Mouse (Mus musculus) Muller cell, postnatal 12 days (primary cell): ENCODE measurements at regions not wholly inside any gene's neighbourhood (a gene's known extent, or its start where the extent isn't known, plus 50 kb on each side); places are given as distances from the start of the nearest gene placed in this dataset.
"Not testable (repeated sequence)": the region's sequence is repeated elsewhere in the genome, so short reads cannot be mapped to it uniquely, and the experiment has no call there.

Source experiments
- DNase-seq: peaks from one replicate; pipeline ENCODE4 v3.0.0-alpha.2; 2015; ENCODE audit errors: inconsistent ontology term

DNA sequence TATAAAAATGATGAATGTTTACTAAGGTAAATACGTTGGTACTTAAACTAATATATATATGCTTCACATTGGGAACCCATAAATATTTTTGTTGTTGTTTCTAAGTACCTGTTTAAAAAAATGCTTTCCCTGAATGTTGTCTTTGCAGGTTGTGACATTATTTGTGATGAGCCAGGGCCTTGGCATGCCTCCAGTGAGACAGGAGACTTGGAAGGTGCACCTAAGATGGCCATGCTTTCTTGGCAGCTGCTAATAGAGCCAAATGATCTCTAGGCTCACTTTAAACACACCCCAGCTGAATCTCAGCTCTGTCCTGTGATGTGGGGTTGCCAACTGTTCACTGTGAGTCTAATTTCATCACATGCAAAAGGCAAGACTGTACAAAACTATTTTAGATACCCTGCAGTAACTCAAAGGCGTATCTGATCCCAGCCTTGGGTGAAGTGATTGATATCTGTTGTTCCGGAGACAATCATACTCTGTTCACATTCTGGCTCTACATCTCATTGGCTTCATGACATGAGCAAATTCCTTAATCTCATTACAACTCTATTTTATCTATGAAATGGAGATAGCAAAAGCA, 197.8 kb upstream of the P2ry1 start:
- no peak for DNase-seq

DNA sequence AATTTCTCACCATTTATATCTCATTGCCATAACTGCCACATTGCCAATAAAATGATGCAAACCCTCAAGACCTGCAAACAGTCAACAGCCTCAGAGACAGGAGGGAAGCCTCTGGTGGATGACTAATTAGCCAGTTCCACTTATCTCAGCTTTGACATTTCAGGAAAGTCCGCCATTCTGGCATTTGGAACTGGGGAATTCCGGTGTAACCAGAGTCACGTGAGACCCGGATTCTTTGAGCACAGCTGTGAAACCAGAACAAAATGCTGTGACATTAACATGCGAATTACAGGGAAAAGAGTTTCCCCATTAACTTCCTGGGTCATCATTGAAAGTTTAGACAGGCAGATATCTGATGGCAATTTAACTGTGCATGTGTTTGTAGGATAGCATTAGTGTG, 190.7 kb upstream of the P2ry1 start:
- DNase-seq: peak; percentile 42

- no peak for DNase-seq
Observed at GRCm38 (mm10) chr3:60813485-60813884, 189.1 kb upstream of the P2ry1 start.

GRCm38 (mm10) chr3:60819684-60820281, 182.8 kb upstream of the P2ry1 start:
- no peak for DNase-seq

DNA sequence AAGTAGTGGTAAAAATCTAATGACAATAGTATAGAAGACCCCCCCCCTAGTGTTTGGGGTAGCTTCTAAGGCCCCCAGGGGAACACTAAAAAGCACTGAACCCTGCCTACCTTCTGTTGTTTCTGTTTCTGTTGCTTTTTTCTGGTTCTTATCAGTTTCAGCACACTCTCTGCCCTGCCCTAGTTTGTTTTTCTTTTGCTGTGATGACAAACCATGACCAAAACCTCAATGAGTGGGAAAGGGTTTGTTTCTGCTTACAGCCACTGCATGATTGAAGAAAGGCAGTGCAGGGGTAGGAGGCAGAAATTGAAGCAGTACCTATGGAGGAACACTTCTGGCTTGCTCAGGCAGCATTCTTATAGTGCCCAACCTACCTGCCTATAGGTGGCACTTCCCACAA, 181.1 kb upstream of the P2ry1 start:
- no peak for DNase-seq

DNA sequence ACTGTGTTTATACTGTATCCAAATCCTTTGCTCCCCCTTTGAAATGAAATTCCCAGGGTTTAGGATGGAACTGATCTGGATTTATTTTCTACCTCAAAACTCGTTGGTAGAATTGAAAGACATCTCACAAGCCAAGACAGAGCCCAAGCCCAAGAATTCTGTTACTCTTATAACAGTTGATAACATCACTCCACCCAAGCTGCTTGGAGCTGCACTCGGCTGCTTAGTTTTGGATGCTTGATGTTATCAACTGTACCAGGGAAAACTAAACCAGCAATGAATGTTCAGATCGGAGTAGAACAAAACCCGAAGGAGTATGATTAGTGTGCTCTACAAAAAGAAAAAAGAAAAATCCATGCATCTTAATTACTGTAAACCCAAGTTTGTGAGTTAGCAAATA, 175.8 kb upstream of the P2ry1 start:
- DNase-seq: no peak

GRCm38 (mm10) chr3:60832385-60832784, 170.2 kb upstream of the P2ry1 start:
- DNase-seq: no peak

DNA sequence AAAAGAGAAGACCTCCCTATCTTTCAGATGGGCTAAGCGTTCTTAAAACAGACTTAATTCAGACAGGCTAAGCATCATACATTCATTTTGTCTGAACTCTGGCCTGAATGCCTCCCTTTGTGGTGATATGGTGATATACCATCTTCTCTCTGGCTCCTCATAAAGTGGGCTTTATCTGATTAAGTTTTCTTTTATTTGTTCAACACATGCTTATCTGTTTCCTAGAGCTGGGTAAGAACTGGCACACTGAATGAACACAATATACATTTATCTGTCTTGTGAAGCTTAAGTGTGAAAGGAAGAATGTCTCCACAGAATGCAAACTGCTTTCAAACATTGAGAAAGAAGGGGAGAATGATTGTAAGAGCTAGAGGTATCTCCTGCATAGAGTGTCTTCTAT, 160.7 kb upstream of the P2ry1 start:
- no peak for DNase-seq

DNA sequence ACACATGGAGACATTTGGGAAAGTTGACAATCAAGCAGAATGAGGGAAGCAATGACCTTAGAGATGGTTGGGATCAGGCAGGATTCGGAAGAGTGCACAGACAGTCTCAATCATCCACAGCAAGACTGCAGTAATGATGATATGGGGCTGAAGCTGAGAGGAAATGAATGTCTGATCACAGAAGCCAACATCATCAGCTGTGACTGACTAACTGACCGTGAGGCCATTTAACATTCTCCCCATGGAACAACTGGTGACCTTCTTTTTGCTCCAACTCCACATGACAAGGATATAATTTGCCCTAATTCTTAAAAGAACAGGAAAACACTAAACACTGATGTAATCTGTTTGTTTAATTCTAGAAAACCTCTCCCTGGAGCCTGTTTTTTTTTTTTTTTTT, 157.3 kb upstream of the P2ry1 start:
- DNase-seq: no peak

GRCm38 (mm10) chr3:60848437-60848836, 154.2 kb upstream of the P2ry1 start:
- no peak for DNase-seq

DNA sequence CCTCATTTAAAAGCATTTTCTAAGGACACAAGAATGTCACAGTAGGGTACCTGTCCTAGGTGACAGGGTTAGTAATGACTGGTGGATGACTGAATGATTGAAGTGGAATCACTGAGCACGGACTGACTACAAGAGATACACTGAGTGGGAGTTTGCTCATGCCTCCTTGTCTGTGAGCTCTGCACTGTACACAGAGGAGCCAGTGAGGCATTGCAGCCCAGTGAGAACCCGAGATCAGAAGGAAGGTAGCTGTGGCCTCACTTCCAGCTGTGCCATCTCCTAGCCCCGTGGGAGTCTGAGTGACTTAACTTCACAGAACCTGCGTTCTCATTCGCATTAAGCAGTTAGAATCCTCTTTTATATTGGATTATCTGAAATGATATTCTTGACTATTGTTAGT, 148.8 kb upstream of the P2ry1 start:
- no peak for DNase-seq

GRCm38 (mm10) chr3:60855734-60856133, 146.9 kb upstream of the P2ry1 start:
- DNase-seq: no peak

DNA sequence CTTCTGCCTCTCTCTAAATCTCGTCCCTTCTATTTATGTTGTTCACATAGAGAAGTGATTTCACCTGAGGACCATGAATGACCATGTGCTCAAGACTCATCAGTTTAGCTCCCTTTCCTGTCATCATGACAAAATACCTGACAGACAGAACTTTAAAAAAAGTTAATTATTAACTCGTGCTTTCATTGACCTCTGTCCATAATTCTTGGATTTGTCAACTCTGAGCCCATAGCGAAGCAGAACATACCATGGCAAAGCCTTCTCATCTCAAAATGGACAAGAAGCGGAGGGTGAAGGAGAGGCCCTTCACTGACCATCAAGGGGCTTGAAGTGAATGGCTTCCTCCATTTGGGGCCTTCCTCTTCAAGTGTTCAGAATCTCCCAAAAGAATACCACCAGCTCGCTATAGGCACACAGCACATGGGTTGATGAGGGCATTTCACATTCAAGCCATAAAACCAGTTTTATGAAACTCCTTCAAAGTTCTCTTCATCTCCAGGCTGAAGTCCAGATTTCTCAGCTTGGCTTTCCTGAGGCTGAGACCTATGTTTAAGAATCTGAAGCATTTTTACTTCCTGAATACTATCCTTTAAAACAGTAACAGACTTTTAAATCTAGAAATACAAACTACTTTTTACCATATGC, 144.0 kb upstream of the P2ry1 start:
- DNase-seq: no peak

DNA sequence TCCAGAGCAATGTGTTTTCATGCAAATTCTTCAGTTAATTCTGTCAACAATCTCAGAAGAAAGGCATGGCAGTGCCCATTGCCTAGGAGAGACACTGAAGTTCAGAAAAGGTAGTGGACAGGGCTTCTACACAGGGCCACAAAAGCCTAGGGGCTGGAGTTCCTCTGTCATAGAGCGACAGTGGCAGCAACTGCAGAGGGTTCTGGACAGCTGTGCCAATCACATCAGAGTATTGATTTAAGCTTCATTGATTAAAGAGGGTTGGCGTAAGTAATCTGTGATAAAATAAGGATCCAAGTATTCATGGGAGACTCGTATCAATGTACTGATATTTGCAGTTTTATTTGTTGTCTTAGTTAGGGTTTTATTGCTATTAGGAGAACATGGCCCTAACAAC, 143.5 kb upstream of the P2ry1 start:
- no peak for DNase-seq

- DNase-seq: not testable (repeated sequence)
Observed at GRCm38 (mm10) chr3:60876858-60877257, 125.7 kb upstream of the P2ry1 start.

DNA sequence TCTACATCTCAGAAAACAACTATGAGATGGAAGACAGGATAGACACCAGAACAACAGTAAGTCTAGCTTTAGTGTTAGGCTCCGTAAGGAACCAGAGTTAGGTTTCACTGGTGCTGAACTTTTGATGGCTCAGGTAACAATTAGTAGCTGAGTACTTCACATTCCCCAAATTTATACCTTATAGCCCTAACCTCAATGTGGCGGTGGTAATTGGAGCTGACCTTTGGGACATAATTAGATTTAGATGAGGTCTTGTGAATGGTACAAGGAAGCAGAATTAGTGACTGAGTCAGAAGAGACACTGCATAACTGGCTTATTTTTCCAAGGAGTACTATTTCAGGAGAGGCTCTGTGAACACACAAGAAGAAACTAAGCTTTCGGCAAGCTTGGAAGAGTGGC, 123.7 kb upstream of the P2ry1 start:
- DNase-seq: no peak

GRCm38 (mm10) chr3:60884027-60884426, 118.6 kb upstream of the P2ry1 start:
- peak; percentile 17 for DNase-seq

DNA sequence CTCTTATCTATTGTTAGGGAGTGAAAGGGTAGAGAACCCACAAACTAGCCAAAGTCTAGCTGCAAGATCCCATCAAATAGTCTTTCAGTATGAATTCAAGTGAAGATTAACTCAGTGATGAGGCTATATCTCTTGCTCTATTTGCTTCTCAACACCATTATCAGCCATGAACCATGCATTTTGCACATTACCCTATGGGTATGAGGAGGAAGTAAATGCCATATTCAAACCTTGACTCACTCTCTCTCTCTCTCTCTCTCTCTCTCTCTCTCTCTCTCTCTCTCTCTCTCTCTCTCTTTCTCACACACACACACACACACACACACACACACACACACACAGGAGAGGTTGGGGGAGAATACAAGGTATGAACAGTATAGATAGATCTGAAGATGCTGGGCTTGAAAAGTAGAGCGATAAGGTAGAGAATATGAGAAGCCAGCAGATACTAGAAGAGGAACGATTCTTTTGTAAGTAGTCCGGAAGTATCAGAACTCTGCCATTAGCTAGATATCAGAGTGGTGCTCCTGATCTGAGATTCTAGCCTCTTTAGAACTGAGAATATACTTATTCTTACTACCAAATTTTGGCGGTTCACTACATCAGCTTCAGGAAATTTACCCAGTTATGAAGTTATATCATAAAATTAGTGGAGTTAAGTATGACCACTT, 113.3 kb upstream of the P2ry1 start:
- no peak for DNase-seq

DNA sequence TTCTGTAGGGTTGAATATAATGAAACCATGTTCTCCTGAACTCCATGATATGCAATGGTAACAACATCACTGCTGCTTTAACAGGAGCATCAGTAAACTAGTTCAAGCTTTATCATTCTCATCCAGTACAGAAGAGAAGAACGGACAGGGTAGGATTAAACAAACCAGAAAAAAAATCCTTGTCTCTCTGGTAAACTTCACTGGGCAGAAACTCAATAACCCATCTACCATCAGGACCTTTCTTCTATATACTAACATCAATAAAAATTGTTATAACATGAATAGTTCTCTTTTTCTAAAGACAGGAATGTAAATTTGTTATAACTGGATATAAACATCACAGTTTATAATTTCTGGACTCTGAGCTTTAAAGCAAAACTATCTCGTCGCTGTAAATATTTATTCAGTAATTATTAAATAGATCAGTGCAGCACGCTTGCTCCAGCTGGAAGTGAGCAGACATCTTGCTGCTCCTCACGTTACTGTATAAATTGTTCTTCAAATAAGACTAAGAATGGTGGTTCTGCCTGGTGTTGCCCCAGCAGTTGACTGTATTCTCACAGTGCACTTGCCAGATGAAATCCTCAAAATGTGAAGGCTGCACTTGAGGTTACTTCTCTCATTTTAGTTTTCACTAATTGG, 104.8 kb upstream of the P2ry1 start:
- DNase-seq: no peak

- no peak for DNase-seq
Observed at GRCm38 (mm10) chr3:60898720-60899119, 103.9 kb upstream of the P2ry1 start.

DNA sequence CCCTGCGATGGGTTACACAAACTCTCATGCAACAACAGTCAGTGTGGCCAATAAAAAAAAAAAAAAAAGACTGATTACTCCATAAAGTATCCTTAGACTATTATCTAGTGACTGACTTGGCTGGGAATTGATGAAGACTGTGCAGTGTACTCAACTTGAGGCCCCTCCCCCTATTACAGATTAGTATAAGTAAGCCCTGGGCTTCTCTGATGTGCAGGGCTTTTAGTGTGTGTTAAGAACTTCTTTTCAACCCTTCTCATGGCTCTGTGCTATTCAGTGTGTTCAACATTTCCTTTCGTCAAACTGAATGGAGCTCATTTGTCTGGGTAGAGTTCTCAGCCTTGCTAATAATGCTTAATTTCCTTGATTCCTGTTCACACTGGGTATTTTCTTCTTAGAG, 101.0 kb upstream of the P2ry1 start:
- DNase-seq: no peak

DNA sequence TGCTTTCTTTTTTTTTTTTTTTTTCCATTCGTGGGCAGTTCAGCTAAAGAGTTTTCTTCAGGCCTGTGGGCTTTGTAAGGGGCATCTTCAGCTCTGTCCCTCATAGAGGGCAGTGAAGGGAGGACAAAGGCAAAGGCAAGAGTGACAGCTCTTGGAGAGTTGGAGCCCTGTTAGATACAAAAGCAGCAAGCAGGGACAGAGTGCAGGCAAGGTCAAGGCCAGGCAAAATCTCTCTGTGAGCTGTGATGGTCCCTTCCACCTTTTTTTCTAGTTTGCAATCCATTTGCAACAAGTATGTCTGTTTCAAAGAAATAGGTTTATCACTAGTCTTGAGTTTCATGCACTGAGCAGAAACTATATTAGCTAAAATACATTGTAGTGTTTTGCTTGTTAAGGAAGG, 86.2 kb upstream of the P2ry1 start:
- no peak for DNase-seq

- DNase-seq: no peak
Observed at GRCm38 (mm10) chr3:60917271-60917670, 85.3 kb upstream of the P2ry1 start.
